Mouse (Mus musculus) forebrain, embryonic 16.5 days (tissue): Measurements from ENCODE around the gene Smurf2. TPM values are rescaled to one million over a fixed set of nuclear protein-coding genes. Genes with fewer than 3 reads are reported as not detected.

Experiments used
- ATAC-seq: fragments of 200-750 bp; cut with Nextera tagmentation; 2 replicates; pipeline ENCODE4 v1.8.0; 2017; ENCODE audit warnings: mild to moderate bottlenecking, moderate library complexity
- H3K27ac ChIP-seq: fragments of 300-500 bp; sonication (generic); 2 replicates; pipeline ENCODE4 v1.5.1; 2014; ENCODE audit warnings: low read length, control low read depth
- H3K27me3 ChIP-seq: fragments of 300-500 bp; sonication (generic); replicated peaks from 2 replicates; pipeline ENCODE4 v1.6.1; 2014; ENCODE audit warnings: low read length; ENCODE audit not compliant: control insufficient read depth, insufficient read depth
- H3K36me3 ChIP-seq: fragments of 300-500 bp; sonication (generic); 2 replicates; pipeline ENCODE4 v1.6.1; 2014; ENCODE audit not compliant: control insufficient read depth, insufficient read depth
- H3K4me1 ChIP-seq: fragments of 300-500 bp; sonication (generic); replicated peaks from 2 replicates; pipeline ENCODE4 v1.6.1; 2014; ENCODE audit warnings: low read length; ENCODE audit not compliant: control insufficient read depth, insufficient read depth
- H3K4me2 ChIP-seq: fragments of 300-500 bp; sonication (generic); 2 replicates; pipeline ENCODE4 v1.6.1; 2014; ENCODE audit warnings: mild to moderate bottlenecking, low read length, control low read depth
- H3K4me3 ChIP-seq: fragments of 300-500 bp; sonication (generic); replicated peaks from 2 replicates; pipeline ENCODE4 v1.5.1; 2014; ENCODE audit warnings: mild to moderate bottlenecking, low read length, control low read depth
- H3K9ac ChIP-seq: fragments of 300-500 bp; sonication (generic); replicated peaks from 2 replicates; pipeline ENCODE4 v1.6.1; 2014; ENCODE audit warnings: low read depth, low read length, control low read depth
- H3K9me3 ChIP-seq: fragments of 300-500 bp; sonication (generic); 2 replicates; pipeline ENCODE4 v1.6.1; 2016; ENCODE audit warnings: low read length; ENCODE audit not compliant: control insufficient read depth
- WGBS: fragments of 180-500 bp; shearing (Covaris S2); extraction: QIAGEN DNeasy Blood & Tissue Kit; methylation state at CpG from one replicate; pipeline ENCODE4 v1.1.7; 2014; 5-methylcytosine and 5-hydroxymethylcytosine counted together
- polyA plus RNA-seq: library from polyadenylated mRNA; unstranded; fragments of >200 nt; fragmentation: Nextera tagmentation; extraction: Ambion mirVana; gene quantifications from 2 replicates; pipeline ENCODE4 v1.2.1, GENCODE M21; 2015

Smurf2 gene
- polyA plus RNA-seq, 1 experiment from 2014 or later, result 15.0 TPM

- Histone ChIP-seq H3K9me3 (no peaks in the 10 kb centered on the region), H3K27ac (no peak overlapping the region), H3K27me3 (no peaks in the 10 kb centered on the region), H3K4me3 (no peak overlapping the region), H3K4me2 (no peak overlapping the region), H3K4me1 (no peaks in the 10 kb centered on the region), H3K36me3 (peaks cover 4% of the 10 kb centered on the region), H3K9ac (no peak overlapping the region)
- ATAC-seq, result no peak
- 94% methylated on average over 6 of the region's 6 CpGs for WGBS
Measured at GRCm38 (mm10) chr11:106872650-106873049, 47.9 kb downstream of the Smurf2 start.

- no peaks in the 10 kb centered on the region for H3K27me3 ChIP-seq
- peaks cover 13% of the 10 kb centered on the region for H3K36me3 ChIP-seq
- H3K27ac ChIP-seq, result no peak overlapping the region
- no peak overlapping the region for H3K4me3 ChIP-seq
- H3K4me1 ChIP-seq, result no peaks in the 10 kb centered on the region
- no peak overlapping the region for H3K9ac ChIP-seq
- no peaks in the 10 kb centered on the region for H3K9me3 ChIP-seq
- 60% methylated on average over 2 of the region's 2 CpGs for WGBS
- H3K4me2 ChIP-seq, result no peak overlapping the region
- no peak for ATAC-seq
Measured at GRCm38 (mm10) chr11:106851438-106851837, 69.1 kb downstream of the Smurf2 start.

GRCm38 (mm10) chr11:106842002-106842401, 78.5 kb downstream of the Smurf2 start:
- Histone ChIP-seq H3K27ac (no peak overlapping the region), H3K36me3 (peaks cover 9% of the 10 kb centered on the region), H3K27me3 (no peaks in the 10 kb centered on the region), H3K4me3 (no peak overlapping the region), H3K9ac (no peak overlapping the region), H3K9me3 (no peaks in the 10 kb centered on the region), H3K4me1 (no peaks in the 10 kb centered on the region), H3K4me2 (no peak overlapping the region)
- WGBS, result 94% methylated on average over 3 of the region's 3 CpGs
- ATAC-seq, result no peak

- Histone ChIP-seq H3K36me3 (peaks cover 14% of the 10 kb centered on the region), H3K27me3 (no peaks in the 10 kb centered on the region)
- WGBS, result 96% methylated on average over 7 of the region's 7 CpGs
Measured at GRCm38 (mm10) chr11:106828079-106828478, 92.4 kb downstream of the Smurf2 start.

GRCm38 (mm10) chr11:106824403-106824802, 96.1 kb downstream of the Smurf2 start:
- Histone ChIP-seq H3K4me3 (no peak overlapping the region), H3K27ac (no peak overlapping the region), H3K9ac (no peak overlapping the region), H3K4me2 (no peak overlapping the region), H3K9me3 (no peaks in the 10 kb centered on the region), H3K36me3 (peaks cover 10% of the 10 kb centered on the region), H3K4me1 (no peaks in the 10 kb centered on the region), H3K27me3 (no peaks in the 10 kb centered on the region)
- no peak for ATAC-seq
- WGBS, result 95% methylated on average over 10 of the region's 10 CpGs

More at GRCm38 (mm10) chr11:106828079-106828478, 92.4 kb downstream of the Smurf2 start:
- no peaks in the 10 kb centered on the region for H3K9me3 ChIP-seq
- no peak overlapping the region for H3K9ac ChIP-seq
- no peak overlapping the region for H3K4me3 ChIP-seq
- ATAC-seq, result no peak
- H3K4me2 ChIP-seq, result no peak overlapping the region
- H3K4me1 ChIP-seq, result no peaks in the 10 kb centered on the region
- no peak overlapping the region for H3K27ac ChIP-seq

- Histone ChIP-seq H3K27me3 (no peaks in the 10 kb centered on the region), H3K4me1 (0 out of 2 replicates have a peak, but pooled peaks cover 2% of the 10 kb centered on the region), H3K9me3 (no peaks in the 10 kb centered on the region), H3K9ac (no peak overlapping the region), H3K36me3 (peaks cover 10% of the 10 kb centered on the region), H3K4me2 (no peak overlapping the region), H3K4me3 (no peak overlapping the region), H3K27ac (no peak overlapping the region)
- WGBS, result 92% methylated on average over 8 of the region's 8 CpGs
- ATAC-seq, result no peak
Measured at GRCm38 (mm10) chr11:106823741-106824140, 96.8 kb downstream of the Smurf2 start.

- H3K9me3 ChIP-seq, result no peaks in the 10 kb centered on the region
- no peak for ATAC-seq
- no peak overlapping the region for H3K9ac ChIP-seq
- H3K4me2 ChIP-seq, result no peak overlapping the region
- no peaks in the 10 kb centered on the region for H3K27me3 ChIP-seq
- 74% methylated on average over 5 of the region's 5 CpGs for WGBS
- no peak overlapping the region for H3K4me3 ChIP-seq
- H3K27ac ChIP-seq, result 0 out of 2 replicates have a peak overlapping the region, but pooled peaks have one; percentile 15
- peaks cover 9% of the 10 kb centered on the region for H3K4me1 ChIP-seq
- H3K36me3 ChIP-seq, result peaks cover 4% of the 10 kb centered on the region
Measured at GRCm38 (mm10) chr11:106822911-106823310, 97.6 kb downstream of the Smurf2 start.

GRCm38 (mm10) chr11:106822491-106822890, 98.0 kb downstream of the Smurf2 start:
- H3K4me1 ChIP-seq, result peaks cover 12% of the 10 kb centered on the region
- no peak overlapping the region for H3K4me3 ChIP-seq
- ATAC-seq, result no peak
- H3K9me3 ChIP-seq, result no peaks in the 10 kb centered on the region
- no peak overlapping the region for H3K9ac ChIP-seq
- WGBS, result 89% methylated on average over 8 of the region's 8 CpGs
- H3K4me2 ChIP-seq, result no peak overlapping the region
- H3K36me3 ChIP-seq, result peaks cover 4% of the 10 kb centered on the region
- no peaks in the 10 kb centered on the region for H3K27me3 ChIP-seq
- H3K27ac ChIP-seq, result no peak overlapping the region

GRCm38 (mm10) chr11:106821397-106821796, 99.1 kb downstream of the Smurf2 start:
- no peak overlapping the region for H3K4me3 ChIP-seq
- H3K27ac ChIP-seq, result peak overlapping the region; percentile 21; the same call in 1 of the 2 replicates
- H3K9ac ChIP-seq, result no peak overlapping the region
- H3K4me2 ChIP-seq, result no peak overlapping the region
- H3K9me3 ChIP-seq, result no peaks in the 10 kb centered on the region
- WGBS, result 84% methylated on average over 6 of the region's 6 CpGs
- peaks cover 12% of the 10 kb centered on the region for H3K4me1 ChIP-seq
- H3K36me3 ChIP-seq, result peaks cover 8% of the 10 kb centered on the region
- ATAC-seq, result no peak
- H3K27me3 ChIP-seq, result no peaks in the 10 kb centered on the region

GRCm38 (mm10) chr11:106820972-106821371, 99.5 kb downstream of the Smurf2 start:
- Histone ChIP-seq H3K4me1 (peaks cover 12% of the 10 kb centered on the region), H3K4me2 (no peak overlapping the region), H3K36me3 (peaks cover 8% of the 10 kb centered on the region), H3K27me3 (no peaks in the 10 kb centered on the region), H3K4me3 (no peak overlapping the region), H3K27ac (no peak overlapping the region), H3K9me3 (no peaks in the 10 kb centered on the region), H3K9ac (no peak overlapping the region)
- ATAC-seq, result no peak
- 54% methylated on average over 4 of the region's 4 CpGs for WGBS
